In the genomic region with DNA sequence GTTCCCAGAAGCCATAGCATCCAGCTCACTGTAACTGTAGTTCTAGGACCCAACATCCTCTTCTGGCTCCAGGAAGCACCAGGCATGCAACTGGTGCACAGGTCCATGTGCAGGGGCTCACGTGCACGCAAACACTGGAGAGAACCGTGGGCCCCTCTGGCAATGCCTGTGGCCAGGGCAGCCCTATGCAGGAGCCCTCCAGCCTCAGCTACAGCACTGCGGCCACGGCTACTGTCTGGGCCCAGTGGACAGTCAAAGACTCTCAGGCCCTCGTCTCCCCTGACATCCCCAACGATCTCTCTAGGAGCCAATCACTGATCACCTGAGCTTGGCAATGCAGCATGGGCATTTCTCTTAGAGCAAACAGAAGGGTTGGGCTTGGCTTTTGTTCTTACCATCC, we compare ENCODE assay signal across 22 mouse cellular contexts.
DNase-seq lines count a peak whose midpoint lies in the region; ATAC-seq lines count a peak whose summit lies in the region.
"Had no signal": no experiment of that assay in that cellular context is flagged by ENCODE, and none has a peak within 500 bp of the region (broad histone marks: within the 10 kb centered on the region; RNA-seq: fewer than 3 reads in every experiment).

No protein-coding gene starts in this region.

- ATAC-seq in embryonic facial prominence, embryonic 11.5 days (replicated peaks; ENCODE audit: insufficient number of reproducible peaks, low FRiP score, low TSS enrichment, low read depth) = 0 out of 2 replicates have a peak, but pooled peaks have one; percentile 17
- 0 out of 2 replicates have a peak, but pooled peaks have one; percentile 28 for ATAC-seq in lung, embryonic 16.5 days (ENCODE audit: low read depth)
- 0 out of 2 replicates have a peak, but pooled peaks have one; percentile 9 for ATAC-seq in neural tube, embryonic 11.5 days (ENCODE audit: insufficient read depth, low FRiP score, low TSS enrichment)
- 0 out of 2 replicates have a peak, but pooled peaks have one; percentile 11 for ATAC-seq in neural tube, embryonic 14.5 days (ENCODE audit: low read depth)
- no peak for ATAC-seq in kidney, embryonic 15.5 days (replicated peaks; ENCODE audit: low FRiP score)
- ATAC-seq: activated CD4-positive, CD25-positive, alpha-beta regulatory T cell, adult 4 months; inflammation-experienced regulatory T-cells, adult 6 months had no signal

- no peaks in the 10 kb centered on the region for H3K4me1 ChIP-seq in embryonic facial prominence, embryonic 11.5 days (ENCODE audit: control insufficient read depth, insufficient read depth, low read length)
- H3K4me1 ChIP-seq in embryonic facial prominence, embryonic 10.5 days = 0 out of 2 replicates have a peak, but pooled peaks cover 6% of the 10 kb centered on the region
- no peaks in the 10 kb centered on the region for H3K4me1 ChIP-seq in lung, embryonic 16.5 days (replicated peaks; ENCODE audit: control insufficient read depth, insufficient read depth, low read length)
- no peaks in the 10 kb centered on the region for H3K4me1 ChIP-seq in neural tube, embryonic 11.5 days (ENCODE audit: control insufficient read depth, insufficient read depth, low read length)
- no peaks in the 10 kb centered on the region for H3K4me1 ChIP-seq in neural tube, embryonic 14.5 days (ENCODE audit: control insufficient read depth, insufficient read depth, low read length)
- peaks cover 12% of the 10 kb centered on the region for H3K4me1 ChIP-seq in kidney, embryonic 15.5 days
- H3K4me1 ChIP-seq: embryonic facial prominence, embryonic 15.5 days; forebrain, embryonic 12.5 days; heart, embryonic 12.5 days; lung, embryonic 15.5 days; megakaryocyte, embryonic 14.5 days; neural tube, embryonic 13.5 days had no signal

- H3K27me3 ChIP-seq in embryonic facial prominence, embryonic 11.5 days (ENCODE audit: control insufficient read depth, insufficient read depth, low read length) = no peaks in the 10 kb centered on the region
- H3K27me3 ChIP-seq in embryonic facial prominence, embryonic 10.5 days (replicated peaks; ENCODE audit: low read depth, poor library complexity, severe bottlenecking) = peaks cover 7% of the 10 kb centered on the region; the same call in 1 of the 2 replicates
- H3K27me3 ChIP-seq in lung, embryonic 16.5 days (ENCODE audit: control insufficient read depth, insufficient read depth, low read depth, low read length) = no peaks in the 10 kb centered on the region
- H3K27me3 ChIP-seq in neural tube, embryonic 11.5 days (ENCODE audit: control insufficient read depth, insufficient read depth, low read length) = no peaks in the 10 kb centered on the region
- H3K27me3 ChIP-seq in neural tube, embryonic 14.5 days (ENCODE audit: control insufficient read depth, insufficient read depth, low read length) = no peaks in the 10 kb centered on the region
- H3K27me3 ChIP-seq in kidney, embryonic 15.5 days = 0 out of 2 replicates have a peak, but pooled peaks cover 3% of the 10 kb centered on the region
- H3K27me3 ChIP-seq: CH12.LX; embryonic facial prominence, embryonic 15.5 days; heart, embryonic 12.5 days; limb, embryonic 13.5 days; lung, embryonic 15.5 days; megakaryocyte, embryonic 14.5 days; neural tube, embryonic 13.5 days had no signal

- H3K9me3 ChIP-seq in embryonic facial prominence, embryonic 11.5 days (replicated peaks; ENCODE audit: control insufficient read depth, low read length) = no peaks in the 10 kb centered on the region
- H3K9me3 ChIP-seq in embryonic facial prominence, embryonic 10.5 days = peaks cover 4% of the 10 kb centered on the region; the same call in 1 of the 2 replicates
- H3K9me3 ChIP-seq in lung, embryonic 16.5 days (ENCODE audit: control insufficient read depth, low read length) = no peaks in the 10 kb centered on the region
- H3K9me3 ChIP-seq in neural tube, embryonic 11.5 days (ENCODE audit: control insufficient read depth, low read length) = no peaks in the 10 kb centered on the region
- H3K9me3 ChIP-seq in neural tube, embryonic 14.5 days (ENCODE audit: control insufficient read depth, low read length) = no peaks in the 10 kb centered on the region
- H3K9me3 ChIP-seq in kidney, embryonic 15.5 days (replicated peaks) = no peaks in the 10 kb centered on the region
- H3K9me3 ChIP-seq: embryonic facial prominence, embryonic 15.5 days; forebrain, embryonic 12.5 days; heart, embryonic 12.5 days; limb, embryonic 13.5 days; lung, embryonic 15.5 days; megakaryocyte, embryonic 14.5 days; neural tube, embryonic 13.5 days had no signal

- H3K9ac ChIP-seq in embryonic facial prominence, embryonic 11.5 days (replicated peaks; ENCODE audit: low read length) = no peak overlapping the region
- H3K9ac ChIP-seq in lung, embryonic 16.5 days (ENCODE audit: low read length) = no peak overlapping the region
- H3K9ac ChIP-seq in neural tube, embryonic 11.5 days (ENCODE audit: low read length) = no peak overlapping the region
- H3K9ac ChIP-seq in neural tube, embryonic 14.5 days (replicated peaks; ENCODE audit: low read depth, low read length) = no peak overlapping the region
- H3K9ac ChIP-seq in kidney, embryonic 15.5 days = no peak overlapping the region
- H3K9ac ChIP-seq: embryonic facial prominence, embryonic 15.5 days; forebrain, embryonic 12.5 days; forebrain, postnatal 0 days; heart, embryonic 12.5 days; limb, embryonic 13.5 days; lung, embryonic 15.5 days; neural tube, embryonic 13.5 days had no signal

- no peak overlapping the region for H3K27ac ChIP-seq in embryonic facial prominence, embryonic 11.5 days (replicated peaks; ENCODE audit: low read depth, low read length)
- H3K27ac ChIP-seq in embryonic facial prominence, embryonic 10.5 days (replicated peaks) = no peak overlapping the region
- no peak overlapping the region for H3K27ac ChIP-seq in lung, embryonic 16.5 days (ENCODE audit: low read length)
- no peak overlapping the region for H3K27ac ChIP-seq in neural tube, embryonic 11.5 days (ENCODE audit: low read depth, low read length)
- no peak overlapping the region for H3K27ac ChIP-seq in neural tube, embryonic 14.5 days (ENCODE audit: low read depth, low read length)
- no peak overlapping the region for H3K27ac ChIP-seq in kidney, embryonic 15.5 days
- H3K27ac ChIP-seq: embryonic facial prominence, embryonic 15.5 days; forebrain, embryonic 12.5 days; heart, adult 2 months; limb, embryonic 13.5 days; lung, embryonic 15.5 days; neural tube, embryonic 13.5 days had no signal

- 85% methylated on average over 7 of the region's 7 CpGs for WGBS in embryonic facial prominence, embryonic 11.5 days
- 83% methylated on average over 7 of the region's 7 CpGs for whole genome bisulfite sequencing in embryonic facial prominence, embryonic 10.5 days
- 78% methylated on average over 7 of the region's 7 CpGs for WGBS in lung, embryonic 16.5 days
- 92% methylated on average over 7 of the region's 7 CpGs for WGBS in neural tube, embryonic 11.5 days
- WGBS in neural tube, embryonic 14.5 days = 90% methylated on average over 7 of the region's 7 CpGs
- 82% methylated on average over 7 of the region's 7 CpGs for WGBS in kidney, embryonic 15.5 days

- H3K36me3 ChIP-seq in embryonic facial prominence, embryonic 11.5 days (replicated peaks; ENCODE audit: control insufficient read depth, insufficient read depth, low read depth, low read length) = no peaks in the 10 kb centered on the region
- H3K36me3 ChIP-seq in embryonic facial prominence, embryonic 10.5 days (replicated peaks) = peaks cover 10% of the 10 kb centered on the region
- no peaks in the 10 kb centered on the region; the same call in 1 of the 2 replicates for H3K36me3 ChIP-seq in lung, embryonic 16.5 days (ENCODE audit: control insufficient read depth, insufficient read depth, low read length)
- peaks cover 2% of the 10 kb centered on the region; the same call in 1 of the 2 replicates for H3K36me3 ChIP-seq in neural tube, embryonic 11.5 days (ENCODE audit: control insufficient read depth, insufficient read depth, low read length)
- no peaks in the 10 kb centered on the region for H3K36me3 ChIP-seq in neural tube, embryonic 14.5 days (ENCODE audit: control insufficient read depth, insufficient read depth, low read length)
- H3K36me3 ChIP-seq in kidney, embryonic 15.5 days = peaks cover 1% of the 10 kb centered on the region; the same call in 1 of the 2 replicates
- H3K36me3 ChIP-seq: forebrain, embryonic 12.5 days; lung, embryonic 15.5 days had no signal

- no peak overlapping the region for H3K4me3 ChIP-seq in embryonic facial prominence, embryonic 11.5 days (ENCODE audit: low read depth, low read length)
- no peak overlapping the region for H3K4me3 ChIP-seq in embryonic facial prominence, embryonic 10.5 days
- H3K4me3 ChIP-seq in lung, embryonic 16.5 days (ENCODE audit: low read length) = no peak overlapping the region
- H3K4me3 ChIP-seq in neural tube, embryonic 11.5 days (ENCODE audit: low read depth, low read length) = no peak overlapping the region
- no peak overlapping the region for H3K4me3 ChIP-seq in neural tube, embryonic 14.5 days (ENCODE audit: low read depth, low read length)
- no peak overlapping the region for H3K4me3 ChIP-seq in kidney, embryonic 15.5 days (replicated peaks)
- H3K4me3 ChIP-seq: embryonic facial prominence, embryonic 15.5 days; forebrain, embryonic 12.5 days; heart, adult 2 months; heart, embryonic 12.5 days; limb, embryonic 13.5 days; lung, embryonic 15.5 days; megakaryocyte, embryonic 14.5 days; neural tube, embryonic 13.5 days had no signal

- no peak for DNase-seq in embryonic facial prominence, embryonic 11.5 days (ENCODE audit: low spot score)
- no peak for DNase-seq in embryonic facial prominence, embryonic 10.5 days (ENCODE audit: low spot score)
- DNase-seq in lung, postnatal 36 days = no peak
- DNase-seq in neural tube, embryonic 11.5 days (ENCODE audit: low spot score) = no peak
- no peak for DNase-seq in neural tube, embryonic 10.5 days (ENCODE audit: extremely low spot score, low spot score)
- DNase-seq: right cerebral cortex, postnatal 25 days had no signal

- no peak overlapping the region for H3K4me2 ChIP-seq in embryonic facial prominence, embryonic 11.5 days (ENCODE audit: low read depth, low read length)
- H3K4me2 ChIP-seq in lung, embryonic 16.5 days (ENCODE audit: low read depth, low read length) = no peak overlapping the region
- H3K4me2 ChIP-seq in neural tube, embryonic 11.5 days (ENCODE audit: low read depth) = no peak overlapping the region
- H3K4me2 ChIP-seq in neural tube, embryonic 14.5 days (ENCODE audit: low read depth, low read length) = no peak overlapping the region
- no peak overlapping the region for H3K4me2 ChIP-seq in kidney, embryonic 15.5 days
- H3K4me2 ChIP-seq: embryonic facial prominence, embryonic 15.5 days; forebrain, embryonic 12.5 days; heart, embryonic 12.5 days; limb, embryonic 13.5 days; liver, embryonic 11.5 days; lung, embryonic 15.5 days; neural tube, embryonic 13.5 days had no signal
